Mouse (Mus musculus): ENCODE data around the gene Plxdc1. TPM values are rescaled to one million over a fixed set of nuclear protein-coding genes. Genes with fewer than 3 reads are reported as not detected.

Plxdc1 gene
- polyA plus RNA-seq, 1 experiment from 2014 or later = 2.0 TPM

- H3K4me2 ChIP-seq (ENCODE audit: low read depth, low read length) = peak overlapping the region; percentile 66
- peak; percentile 89 for ATAC-seq (ENCODE audit: low read depth)
- peak overlapping the region; percentile 81 for H3K9ac ChIP-seq (ENCODE audit: low read depth, low read length)
- H3K27ac ChIP-seq (replicated peaks; ENCODE audit: low read depth, low read length) = peak overlapping the region; percentile 90
- no peaks in the 10 kb centered on the region for H3K36me3 ChIP-seq (ENCODE audit: control insufficient read depth, insufficient read depth, low read length)
- peak; percentile 95 for DNase-seq (ENCODE audit: low spot score)
- peak overlapping the region; percentile 94 for H3K4me3 ChIP-seq (ENCODE audit: low read depth, low read length)
- H3K9me3 ChIP-seq (ENCODE audit: control insufficient read depth, low read length) = no peaks in the 10 kb centered on the region
- under 1% methylated on average over 26 of the region's 26 CpGs for WGBS
- 0 out of 2 replicates have a peak, but pooled peaks cover 3% of the 10 kb centered on the region for H3K4me1 ChIP-seq (ENCODE audit: control insufficient read depth, insufficient read depth, low read length)
- H3K27me3 ChIP-seq (replicated peaks; ENCODE audit: control insufficient read depth, insufficient read depth, low read length) = peaks cover 23% of the 10 kb centered on the region
These were observed 2.4 kb upstream of the Plxdc1 start for GRCm38 (mm10) chr11:97988530-97989096.

GRCm38 (mm10) chr11:97987551-97988526 is 1.6 kb upstream of the Plxdc1 start:
- Histone ChIP-seq H3K27ac (replicated peaks; ENCODE audit: low read depth, low read length) (peak overlapping the region; percentile 90), H3K4me1 (ENCODE audit: control insufficient read depth, insufficient read depth, low read length) (0 out of 2 replicates have a peak, but pooled peaks cover 3% of the 10 kb centered on the region), H3K9me3 (ENCODE audit: control insufficient read depth, low read length) (no peaks in the 10 kb centered on the region), H3K4me2 (ENCODE audit: low read depth, low read length) (peak overlapping the region; percentile 91), H3K36me3 (ENCODE audit: control insufficient read depth, insufficient read depth, low read length) (no peaks in the 10 kb centered on the region), H3K9ac (ENCODE audit: low read depth, low read length) (peak overlapping the region; percentile 81), H3K4me3 (ENCODE audit: low read depth, low read length) (peak overlapping the region; percentile 94), H3K27me3 (replicated peaks; ENCODE audit: control insufficient read depth, insufficient read depth, low read length) (peaks cover 23% of the 10 kb centered on the region)
- ATAC-seq (ENCODE audit: low read depth) (peak; percentile 83), DNase-seq (ENCODE audit: low spot score) (peak; percentile 98)
- WGBS = under 1% methylated on average over 42 of the region's 42 CpGs

- peaks cover 23% of the 10 kb centered on the region for H3K27me3 ChIP-seq (replicated peaks; ENCODE audit: control insufficient read depth, insufficient read depth, low read length)
- H3K4me1 ChIP-seq (ENCODE audit: control insufficient read depth, insufficient read depth, low read length) = 0 out of 2 replicates have a peak, but pooled peaks cover 3% of the 10 kb centered on the region
- H3K27ac ChIP-seq (replicated peaks; ENCODE audit: low read depth, low read length) = no peak overlapping the region
- ATAC-seq (ENCODE audit: low read depth) = no peak
- no peak for DNase-seq (ENCODE audit: low spot score)
- H3K4me3 ChIP-seq (ENCODE audit: low read depth, low read length) = peak overlapping the region; percentile 94
- peak overlapping the region; percentile 67; the same call in 1 of the 2 replicates for H3K9ac ChIP-seq (ENCODE audit: low read depth, low read length)
- WGBS = 33% methylated on average over 10 of the region's 17 CpGs
- no peaks in the 10 kb centered on the region for H3K9me3 ChIP-seq (ENCODE audit: control insufficient read depth, low read length)
- H3K36me3 ChIP-seq (ENCODE audit: control insufficient read depth, insufficient read depth, low read length) = no peaks in the 10 kb centered on the region
- peak overlapping the region; percentile 91 for H3K4me2 ChIP-seq (ENCODE audit: low read depth, low read length)
These were observed 658 bp upstream of the Plxdc1 start for GRCm38 (mm10) chr11:97986738-97987465.

GRCm38 (mm10) chr11:97983983-97984382 is 2.3 kb downstream of the Plxdc1 start:
- H3K4me2 ChIP-seq (ENCODE audit: low read depth, low read length) = no peak overlapping the region
- H3K4me3 ChIP-seq (ENCODE audit: low read depth, low read length) = no peak overlapping the region
- ATAC-seq (ENCODE audit: low read depth) = no peak
- no peaks in the 10 kb centered on the region for H3K36me3 ChIP-seq (ENCODE audit: control insufficient read depth, insufficient read depth, low read length)
- H3K27ac ChIP-seq (replicated peaks; ENCODE audit: low read depth, low read length) = no peak overlapping the region
- 57% methylated on average over 1 of the region's 1 CpGs for WGBS
- H3K4me1 ChIP-seq (ENCODE audit: control insufficient read depth, insufficient read depth, low read length) = peaks cover 8% of the 10 kb centered on the region; the same call in 1 of the 2 replicates
- DNase-seq (ENCODE audit: low spot score) = no peak
- no peak overlapping the region for H3K9ac ChIP-seq (ENCODE audit: low read depth, low read length)
- peaks cover 23% of the 10 kb centered on the region for H3K27me3 ChIP-seq (replicated peaks; ENCODE audit: control insufficient read depth, insufficient read depth, low read length)
- no peaks in the 10 kb centered on the region for H3K9me3 ChIP-seq (ENCODE audit: control insufficient read depth, low read length)

GRCm38 (mm10) chr11:97983506-97983905 is 2.7 kb downstream of the Plxdc1 start:
- Histone ChIP-seq H3K27me3 (replicated peaks; ENCODE audit: control insufficient read depth, insufficient read depth, low read length) (peaks cover 23% of the 10 kb centered on the region), H3K9me3 (ENCODE audit: control insufficient read depth, low read length) (no peaks in the 10 kb centered on the region), H3K4me1 (ENCODE audit: control insufficient read depth, insufficient read depth, low read length) (peaks cover 8% of the 10 kb centered on the region; the same call in 1 of the 2 replicates), H3K27ac (replicated peaks; ENCODE audit: low read depth, low read length) (no peak overlapping the region), H3K9ac (ENCODE audit: low read depth, low read length) (no peak overlapping the region), H3K36me3 (ENCODE audit: control insufficient read depth, insufficient read depth, low read length) (no peaks in the 10 kb centered on the region), H3K4me2 (ENCODE audit: low read depth, low read length) (no peak overlapping the region), H3K4me3 (ENCODE audit: low read depth, low read length) (no peak overlapping the region)
- WGBS = 86% methylated on average over 3 of the region's 3 CpGs
- DNase-seq (ENCODE audit: low spot score) (no peak), ATAC-seq (ENCODE audit: low read depth) (no peak)

- Histone ChIP-seq H3K4me2 (ENCODE audit: low read depth, low read length) (no peak overlapping the region), H3K9ac (ENCODE audit: low read depth, low read length) (no peak overlapping the region), H3K36me3 (ENCODE audit: control insufficient read depth, insufficient read depth, low read length) (no peaks in the 10 kb centered on the region), H3K9me3 (ENCODE audit: control insufficient read depth, low read length) (no peaks in the 10 kb centered on the region), H3K4me3 (ENCODE audit: low read depth, low read length) (no peak overlapping the region), H3K27me3 (replicated peaks; ENCODE audit: control insufficient read depth, insufficient read depth, low read length) (peaks cover 23% of the 10 kb centered on the region), H3K27ac (replicated peaks; ENCODE audit: low read depth, low read length) (no peak overlapping the region), H3K4me1 (ENCODE audit: control insufficient read depth, insufficient read depth, low read length) (peaks cover 8% of the 10 kb centered on the region; the same call in 1 of the 2 replicates)
- 89% methylated on average over 9 of the region's 9 CpGs for WGBS
- DNase-seq (ENCODE audit: low spot score) = no peak
- no peak for ATAC-seq (ENCODE audit: low read depth)
These were observed 3.5 kb downstream of the Plxdc1 start for GRCm38 (mm10) chr11:97982721-97983120.

GRCm38 (mm10) chr11:97980531-97980966 is 5.7 kb downstream of the Plxdc1 start:
- Histone ChIP-seq H3K9me3 (ENCODE audit: control insufficient read depth, low read length) (no peaks in the 10 kb centered on the region), H3K4me2 (ENCODE audit: low read depth, low read length) (no peak overlapping the region), H3K9ac (ENCODE audit: low read depth, low read length) (no peak overlapping the region), H3K27me3 (replicated peaks; ENCODE audit: control insufficient read depth, insufficient read depth, low read length) (peaks cover 14% of the 10 kb centered on the region), H3K27ac (replicated peaks; ENCODE audit: low read depth, low read length) (no peak overlapping the region), H3K4me3 (ENCODE audit: low read depth, low read length) (no peak overlapping the region), H3K4me1 (ENCODE audit: control insufficient read depth, insufficient read depth, low read length) (peaks cover 8% of the 10 kb centered on the region; the same call in 1 of the 2 replicates), H3K36me3 (ENCODE audit: control insufficient read depth, insufficient read depth, low read length) (no peaks in the 10 kb centered on the region)
- 23% methylated on average over 9 of the region's 9 CpGs for WGBS
- DNase-seq (ENCODE audit: low spot score) (peak; percentile 72), ATAC-seq (ENCODE audit: low read depth) (peak; percentile 58)

GRCm38 (mm10) chr11:97979824-97980495 is 6.3 kb downstream of the Plxdc1 start:
- ATAC-seq (ENCODE audit: low read depth) (no peak), DNase-seq (ENCODE audit: low spot score) (no peak)
- no peaks in the 10 kb centered on the region for H3K36me3 ChIP-seq (ENCODE audit: control insufficient read depth, insufficient read depth, low read length)
- 47% methylated on average over 10 of the region's 10 CpGs for WGBS
- peaks cover 8% of the 10 kb centered on the region for H3K27me3 ChIP-seq (replicated peaks; ENCODE audit: control insufficient read depth, insufficient read depth, low read length)
- H3K4me3 ChIP-seq (ENCODE audit: low read depth, low read length) = no peak overlapping the region
- no peak overlapping the region for H3K4me2 ChIP-seq (ENCODE audit: low read depth, low read length)
- no peak overlapping the region for H3K27ac ChIP-seq (replicated peaks; ENCODE audit: low read depth, low read length)
- H3K4me1 ChIP-seq (ENCODE audit: control insufficient read depth, insufficient read depth, low read length) = peaks cover 8% of the 10 kb centered on the region; the same call in 1 of the 2 replicates
- H3K9ac ChIP-seq (ENCODE audit: low read depth, low read length) = no peak overlapping the region
- H3K9me3 ChIP-seq (ENCODE audit: control insufficient read depth, low read length) = no peaks in the 10 kb centered on the region

Data from embryonic facial prominence, embryonic 14.5 days (tissue).